Mouse (Mus musculus): ENCODE measurements around the gene Nptx2.

Nptx2 gene

GRCm38 (mm10) chr5:144591248-144591880 lies 45.7 kb downstream of the Nptx2 start:
- DNase-seq = no peak

- DNase-seq = no peak
These were observed 49.1 kb downstream of the Nptx2 start for GRCm38 (mm10) chr5:144594796-144595195.
